Mouse (Mus musculus) retina, postnatal 1 day (tissue): ENCODE measurements around the gene Ttc7b.

Source experiments
- DNase-seq: peaks from one replicate; pipeline ENCODE4 v3.0.0-alpha.2; 2012

Ttc7b gene

GRCm38 (mm10) chr12:100294457-100294856 lies 226.2 kb downstream of the Ttc7b start:
- DNase-seq, result no peak

GRCm38 (mm10) chr12:100293956-100294355 lies 226.7 kb downstream of the Ttc7b start:
- no peak for DNase-seq

GRCm38 (mm10) chr12:100290711-100291685 lies 229.6 kb downstream of the Ttc7b start:
- DNase-seq, result peak; percentile 90

- DNase-seq, result no peak
Measured at GRCm38 (mm10) chr12:100290178-100290531, 230.5 kb downstream of the Ttc7b start.

- peak; percentile 83 for DNase-seq
Measured at GRCm38 (mm10) chr12:100289267-100290177, 231.1 kb downstream of the Ttc7b start.

GRCm38 (mm10) chr12:100288018-100288417 lies 232.6 kb downstream of the Ttc7b start:
- no peak for DNase-seq

- DNase-seq, result no peak
Measured at GRCm38 (mm10) chr12:100287565-100287964, 233.1 kb downstream of the Ttc7b start.

- no peak for DNase-seq
Measured at GRCm38 (mm10) chr12:100283283-100283682, 237.3 kb downstream of the Ttc7b start.

- DNase-seq, result peak; percentile 84
Measured at GRCm38 (mm10) chr12:100282025-100282885, 238.4 kb downstream of the Ttc7b start.

GRCm38 (mm10) chr12:100280972-100281794 lies 239.4 kb downstream of the Ttc7b start:
- DNase-seq, result no peak

- no peak for DNase-seq
Measured at GRCm38 (mm10) chr12:100279898-100280297, 240.7 kb downstream of the Ttc7b start.

- DNase-seq, result peak; percentile 46
Measured at GRCm38 (mm10) chr12:100278358-100278757, 242.3 kb downstream of the Ttc7b start.

GRCm38 (mm10) chr12:100277534-100277905 lies 243.1 kb downstream of the Ttc7b start:
- DNase-seq, result no peak

- DNase-seq, result peak; percentile 63
Measured at GRCm38 (mm10) chr12:100276607-100277533, 243.8 kb downstream of the Ttc7b start.

- peak; percentile 30 for DNase-seq
Measured at GRCm38 (mm10) chr12:100275850-100276249, 244.8 kb downstream of the Ttc7b start.

GRCm38 (mm10) chr12:100273033-100273432 lies 247.6 kb downstream of the Ttc7b start:
- DNase-seq, result no peak

- no peak for DNase-seq
Measured at GRCm38 (mm10) chr12:100269967-100270662, 250.5 kb downstream of the Ttc7b start.

GRCm38 (mm10) chr12:100268011-100268410 lies 252.6 kb downstream of the Ttc7b start:
- DNase-seq, result peak; percentile 81

- DNase-seq, result peak; percentile 44
Measured at GRCm38 (mm10) chr12:100265546-100266309, 254.9 kb downstream of the Ttc7b start.
